Mouse (Mus musculus) CD4-positive helper T cell, adult 2 months (primary cell): ENCODE results near the gene Krtap3-1.
"Not testable (repeated sequence)": the region's sequence is repeated elsewhere in the genome, so short reads cannot be mapped to it uniquely, and the experiment has no call there.

ENCODE experiments used
- DNase-seq: peaks from one replicate; pipeline ENCODE4 v3.0.0-alpha.2; 2012; ENCODE audit warnings: low read depth, missing footprints, low spot score

The Krtap3-1 gene

DNA sequence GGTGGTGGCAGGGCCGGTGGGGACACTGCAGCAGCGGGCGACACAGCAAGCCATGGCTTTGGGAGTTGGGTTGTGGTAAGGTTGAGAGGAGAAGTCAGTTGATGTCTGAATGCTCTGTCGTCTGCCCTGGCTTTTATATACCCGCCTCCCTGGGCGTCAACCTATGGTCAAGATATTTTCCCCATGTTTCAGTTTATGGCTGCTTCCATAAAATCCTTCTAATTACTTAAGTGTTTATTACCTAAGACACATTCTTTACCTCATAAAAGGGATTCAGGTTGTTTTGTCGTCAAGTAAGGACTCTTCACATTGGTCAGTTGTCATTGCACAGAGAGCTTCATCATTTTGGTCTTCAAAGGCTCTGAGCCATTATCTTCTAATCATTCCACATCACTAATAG, at the start of gene Krtap3-1:
Gene Krtap3-1 (minus strand): TSS at position 101 of the 400 bp plus-strand sequence.
- no peak for DNase-seq

DNA sequence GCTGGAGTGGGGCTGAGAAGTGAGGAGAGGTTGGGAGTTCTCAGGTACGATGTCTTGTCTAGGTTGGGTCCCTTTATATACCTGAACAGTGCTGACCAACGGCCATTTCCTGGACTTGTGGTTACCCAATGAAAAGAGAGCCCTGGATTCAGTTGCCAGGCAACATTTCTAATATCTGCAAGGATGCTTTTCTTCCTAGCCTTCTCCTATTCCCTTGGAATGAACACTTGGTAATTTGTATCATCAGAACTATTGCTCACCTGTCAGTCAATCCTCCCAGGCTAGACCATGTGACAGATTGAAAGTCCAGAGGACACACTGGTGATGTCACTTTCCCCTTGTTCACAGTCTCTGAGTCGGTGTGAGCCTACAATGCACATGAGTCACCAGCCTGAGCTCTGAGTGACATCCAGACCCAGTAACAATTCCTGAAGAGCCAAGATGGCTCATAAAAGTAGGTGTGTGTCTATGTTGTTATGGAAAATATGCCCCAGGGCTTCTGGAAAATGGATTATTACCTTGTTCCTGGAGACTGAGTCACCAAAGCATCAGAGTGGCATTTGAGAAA, 48.5 kb upstream of the Krtap3-1 start, which contains the start of gene Krtap2-4:
Gene Krtap2-4 (minus strand): TSS at position 51 of the 568 bp plus-strand sequence.
- no peak for DNase-seq

DNA sequence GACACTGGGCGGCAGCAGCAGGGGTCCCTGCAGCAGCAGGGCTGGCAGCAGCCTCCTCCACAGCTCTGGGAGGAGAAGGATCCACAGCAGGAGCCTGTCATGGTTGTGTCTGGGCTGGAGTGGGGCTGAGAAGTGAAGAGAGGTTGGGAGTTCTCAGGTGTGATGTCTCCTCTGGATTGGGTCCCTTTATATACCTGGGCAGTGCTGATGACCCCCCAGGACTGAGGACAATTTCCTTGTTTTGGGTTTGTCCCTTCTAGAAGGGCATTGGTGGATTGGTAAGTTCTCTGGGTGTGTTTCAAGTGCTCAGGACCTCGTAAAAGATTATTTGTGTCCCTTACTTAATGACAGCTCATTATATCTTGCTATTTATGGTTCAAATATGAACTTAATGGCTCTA, 43.7 kb upstream of the Krtap3-1 start, which contains the start of gene Gm11937:
Gene Gm11937 (minus strand): TSS at position 101 of the 400 bp plus-strand sequence.
- DNase-seq = not testable (repeated sequence)

DNA sequence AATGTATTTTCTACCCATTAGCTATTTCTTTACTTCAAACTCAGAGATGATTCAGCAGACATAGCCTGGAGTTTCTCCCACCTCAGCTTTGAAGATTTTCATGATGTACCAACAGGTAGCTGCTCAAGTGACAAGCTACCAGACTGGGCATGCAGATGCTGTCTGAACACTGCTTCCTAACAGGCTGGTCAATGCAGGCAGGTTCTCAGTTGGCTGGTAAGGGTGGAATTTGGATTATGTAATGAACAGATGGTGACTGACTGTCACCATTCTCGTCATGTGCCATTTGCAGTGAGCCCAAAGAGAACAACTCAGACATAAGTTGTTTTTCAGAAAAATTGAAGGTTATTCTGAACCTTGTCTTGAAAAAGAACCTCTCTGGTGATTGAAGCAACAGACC, 42.7 kb upstream of the Krtap3-1 start:
- no peak for DNase-seq

DNA sequence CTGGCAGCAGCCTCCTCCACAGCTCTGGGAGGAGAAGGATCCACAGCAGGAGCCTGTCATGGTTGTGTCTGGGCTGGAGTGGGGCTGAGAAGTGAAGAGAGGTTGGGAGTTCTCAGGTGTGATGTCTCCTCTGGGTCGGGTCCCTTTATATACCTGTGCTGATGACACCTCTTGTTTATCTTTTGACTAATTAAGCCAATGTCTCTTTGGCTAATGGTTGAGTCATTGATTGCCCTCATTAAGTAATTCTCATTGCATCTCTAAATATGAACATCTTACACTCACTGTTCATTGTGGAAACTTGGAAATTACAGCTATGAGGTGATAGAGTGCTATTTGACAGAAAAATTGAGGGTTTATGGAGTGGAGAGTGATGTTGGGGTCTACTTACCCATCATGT, 36.8 kb upstream of the Krtap3-1 start, which contains the start of gene Gm11938:
Gene Gm11938 (minus strand): TSS at position 101 of the 400 bp plus-strand sequence.
- DNase-seq = not testable (repeated sequence)

DNA sequence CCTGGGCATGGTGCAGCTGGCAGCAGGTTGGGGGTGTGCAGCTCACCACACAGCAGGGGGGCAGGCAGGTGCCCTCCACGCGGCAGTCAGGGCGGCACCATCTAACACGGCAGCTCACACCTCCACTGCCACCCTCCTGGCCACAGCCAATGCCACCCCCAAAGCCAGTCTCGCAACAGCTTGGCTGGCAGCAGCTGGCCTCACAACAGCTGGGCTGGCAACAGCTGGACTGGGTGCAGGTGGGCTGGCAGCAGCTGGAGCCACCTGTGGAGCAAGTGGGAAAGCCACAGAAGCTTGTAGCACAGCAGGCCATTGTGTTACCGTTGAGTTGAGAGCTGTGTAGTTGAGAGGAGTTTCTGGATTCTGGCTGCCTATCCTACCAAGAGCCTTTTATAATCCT, 31.3 kb upstream of the Krtap3-1 start, which contains the start of gene Krtap9-3:
Gene Krtap9-3 (minus strand): TSS at position 364 of the 400 bp plus-strand sequence.
- not testable (repeated sequence) for DNase-seq

DNA sequence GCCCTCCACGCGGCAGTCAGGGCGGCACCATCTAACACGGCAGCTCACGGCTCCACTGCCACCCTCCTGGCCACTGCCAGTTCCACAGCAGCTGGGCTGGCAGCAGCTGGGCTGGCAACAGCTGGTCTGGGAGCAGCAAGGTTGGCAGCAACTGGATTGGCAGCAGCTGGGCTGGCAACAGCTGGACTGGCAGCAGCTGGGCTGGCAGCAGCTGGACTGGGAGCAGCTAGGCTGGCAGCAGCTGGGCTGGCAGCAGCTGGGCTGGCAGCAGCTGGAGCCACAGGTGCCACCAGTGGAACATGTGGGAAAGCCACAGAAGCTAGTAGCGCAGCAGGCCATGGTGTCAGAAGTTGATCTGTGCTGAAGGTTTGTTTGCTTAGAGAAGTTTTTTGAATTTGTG, 24.6 kb upstream of the Krtap3-1 start, which contains the start of gene Krtap1-3:
Gene Krtap1-3 (minus strand): TSS at position 359 of the 400 bp plus-strand sequence.
- DNase-seq = no peak

DNA sequence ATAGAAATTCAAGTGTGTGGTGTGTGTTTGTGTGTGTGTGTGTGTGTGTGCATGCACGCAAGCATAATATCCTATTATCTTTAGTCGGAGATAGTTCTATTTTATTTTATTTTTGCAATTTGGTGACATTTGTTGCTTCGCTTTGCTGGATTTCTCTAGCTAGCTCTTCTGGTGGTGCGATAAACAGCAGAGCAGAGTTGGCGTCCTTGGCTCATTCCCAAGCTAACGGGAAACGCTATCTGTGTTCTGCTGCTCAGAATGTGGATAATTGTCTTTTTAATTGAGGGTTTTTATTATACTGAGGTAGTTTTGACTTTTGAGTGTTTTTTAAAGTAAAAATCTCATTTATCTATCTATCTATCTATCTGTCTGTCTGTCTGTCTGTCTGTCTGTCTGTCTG, 18.7 kb upstream of the Krtap3-1 start:
- no peak for DNase-seq

DNA sequence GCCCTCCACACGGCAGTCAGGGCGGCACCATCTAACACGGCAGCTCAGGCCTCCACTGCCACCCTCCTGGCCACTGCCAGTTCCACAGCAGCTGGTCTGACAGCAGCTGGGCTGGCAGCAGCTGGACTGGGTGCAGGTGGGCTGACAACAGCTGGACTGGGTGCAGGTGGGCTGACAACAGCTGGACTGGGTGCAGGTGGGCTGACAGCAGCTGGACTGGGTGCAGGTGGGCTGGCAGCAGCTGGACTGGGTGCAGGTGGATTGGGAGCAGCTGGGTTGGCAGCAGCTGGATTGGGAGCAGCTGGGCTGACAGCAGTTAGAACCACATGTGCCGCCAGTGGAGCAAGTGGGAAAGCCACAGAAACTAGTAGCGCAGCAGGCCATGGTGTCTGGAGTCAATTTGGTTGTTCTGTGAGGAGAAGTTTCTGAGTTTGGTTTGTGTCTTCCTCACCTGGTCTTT, 16.8 kb upstream of the Krtap3-1 start, which contains the start of gene Krtap1-4:
Gene Krtap1-4 (minus strand): TSS at position 410 of the 460 bp plus-strand sequence.
- no peak for DNase-seq

DNA sequence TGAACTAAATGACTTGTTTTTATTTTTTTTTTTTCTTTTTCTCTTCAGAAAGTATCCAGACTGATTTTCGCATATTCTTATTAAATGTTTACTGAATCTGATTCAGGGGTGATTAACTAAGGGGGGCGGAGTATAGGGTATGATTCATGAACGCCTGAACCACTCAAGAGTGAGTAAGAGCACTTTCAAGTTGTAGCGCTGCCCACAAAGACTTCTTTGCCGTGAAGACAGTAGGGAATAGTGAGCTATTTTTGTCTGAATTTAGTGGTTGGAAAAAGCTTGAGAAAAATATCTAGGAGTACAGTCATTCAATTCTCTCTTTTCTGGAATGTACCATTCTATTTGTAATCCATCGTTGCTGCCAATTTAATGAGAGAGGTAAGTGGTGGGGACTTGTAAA, 15.1 kb upstream of the Krtap3-1 start:
- no peak for DNase-seq

DNA sequence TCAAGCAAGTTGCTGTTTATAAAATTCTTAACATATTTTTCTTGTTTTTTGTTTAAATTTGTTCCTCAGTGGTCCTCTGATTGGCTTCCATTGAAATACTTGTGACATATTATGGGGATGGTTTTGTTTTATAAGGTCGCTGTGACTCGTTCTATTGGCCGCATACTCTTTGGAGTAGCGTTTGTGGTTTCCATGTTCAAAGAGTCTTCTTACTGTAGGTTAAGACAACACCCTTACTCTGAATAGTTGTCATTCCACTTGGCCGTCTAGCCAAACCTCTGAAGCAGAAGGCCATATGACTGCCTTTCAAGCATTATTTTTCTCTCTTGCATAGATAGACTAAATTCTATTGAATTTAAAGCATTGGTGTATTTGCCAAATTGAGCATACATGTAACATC, 14.6 kb upstream of the Krtap3-1 start:
- DNase-seq = no peak

DNA sequence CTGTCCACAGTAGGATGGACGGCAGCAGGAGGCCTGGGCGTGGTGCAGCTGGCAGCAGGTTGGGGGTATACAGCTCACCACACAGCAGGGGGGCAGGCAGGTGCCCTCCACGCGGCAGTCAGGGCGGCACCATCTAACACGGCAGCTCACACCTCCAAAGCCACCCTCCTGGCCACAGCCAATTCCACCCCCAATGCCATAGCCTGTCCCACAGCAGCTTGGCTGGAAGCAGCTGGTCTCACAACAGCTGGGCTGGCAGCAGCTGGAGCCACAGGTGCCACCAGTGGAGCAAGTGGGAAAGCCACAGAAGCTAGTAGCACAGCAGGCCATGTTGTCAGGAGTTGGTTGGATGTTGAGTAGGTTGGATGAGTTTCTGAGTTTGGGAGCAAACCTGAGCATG, 14.2 kb upstream of the Krtap3-1 start, which contains the start of gene Krtap1-5:
Gene Krtap1-5 (minus strand): TSS at position 381 of the 400 bp plus-strand sequence.
- DNase-seq = no peak

DNA sequence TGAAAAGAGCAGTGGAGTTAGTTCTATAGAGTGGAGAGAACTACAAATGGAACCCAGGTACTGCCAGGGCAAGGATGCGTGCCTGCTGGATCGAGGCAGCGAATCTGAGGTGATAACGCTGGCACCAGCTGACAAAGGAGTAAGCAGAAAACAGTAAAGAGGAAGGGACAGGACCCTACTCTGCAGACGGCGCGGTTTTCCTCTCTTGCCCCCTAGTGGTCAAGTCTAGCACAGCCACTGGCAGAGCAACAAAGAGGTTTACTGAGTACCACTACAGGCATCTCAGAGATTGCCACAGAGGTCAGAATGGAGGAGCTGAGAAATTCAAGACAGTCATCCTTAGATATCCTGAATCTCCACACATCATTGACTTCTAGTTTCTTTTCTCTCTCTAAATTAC, 7.7 kb upstream of the Krtap3-1 start:
- DNase-seq = peak; percentile 42

DNA sequence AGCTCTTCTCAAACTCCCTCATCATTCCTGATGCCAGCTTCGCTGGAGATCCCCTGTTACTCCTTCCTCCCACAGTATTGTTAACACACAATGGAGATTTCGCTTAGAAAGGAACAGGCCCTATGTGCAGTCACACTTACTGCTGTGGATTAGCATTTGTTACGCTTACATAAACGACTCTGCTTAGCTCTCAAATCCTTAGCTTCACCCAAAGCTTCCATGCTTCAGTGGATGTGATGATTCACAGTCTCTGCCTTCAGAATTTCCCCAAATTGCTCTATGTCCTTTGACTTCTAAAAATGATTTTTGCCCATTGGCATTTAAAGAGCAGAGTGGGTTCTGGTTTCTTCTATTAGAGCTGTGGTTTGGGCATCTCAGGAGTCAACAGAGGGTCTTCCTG, 6.7 kb upstream of the Krtap3-1 start:
- DNase-seq = no peak

DNA sequence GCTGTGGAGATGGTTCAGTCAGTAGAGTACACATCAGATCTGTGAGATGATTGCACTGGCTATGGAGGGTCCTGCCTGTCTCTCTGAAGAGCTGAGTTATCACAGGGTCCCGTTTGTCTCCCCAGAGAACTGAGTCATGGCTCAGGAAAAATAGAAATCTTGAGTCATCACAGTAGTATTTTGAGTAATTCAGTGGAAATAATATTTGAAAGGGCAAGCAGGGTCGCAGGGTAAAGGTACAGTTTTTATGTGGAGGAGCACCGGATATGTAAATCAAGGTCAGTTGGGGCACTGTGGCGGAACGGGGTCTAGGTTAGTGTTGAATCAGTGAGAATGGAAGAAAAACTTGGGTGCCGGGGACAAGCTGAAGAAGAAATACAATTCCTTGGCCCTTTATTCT, 3.9 kb downstream of the Krtap3-1 start:
- DNase-seq = no peak

DNA sequence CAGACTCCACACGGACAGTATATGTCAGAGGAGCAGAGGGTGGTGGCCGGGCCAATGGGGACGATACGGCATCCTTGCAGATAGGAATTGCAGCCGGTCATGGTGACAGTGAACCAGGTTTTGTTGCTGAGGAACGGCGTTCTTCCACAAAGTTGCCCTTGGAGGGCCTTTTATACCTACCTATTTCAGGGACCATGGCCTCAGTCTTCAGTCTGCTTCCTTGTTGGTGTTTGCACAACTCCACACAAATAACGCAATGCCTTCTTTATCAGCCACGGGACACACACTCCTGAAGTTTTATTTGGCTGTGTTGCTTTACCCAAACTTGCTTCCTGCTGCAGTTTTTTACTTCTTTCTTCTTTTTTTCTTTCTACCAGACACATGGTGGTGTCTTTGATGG, 7.1 kb downstream of the Krtap3-1 start, which contains the start of gene Gm11939:
Gene Gm11939 (minus strand): TSS at position 101 of the 400 bp plus-strand sequence.
- no peak for DNase-seq

DNA sequence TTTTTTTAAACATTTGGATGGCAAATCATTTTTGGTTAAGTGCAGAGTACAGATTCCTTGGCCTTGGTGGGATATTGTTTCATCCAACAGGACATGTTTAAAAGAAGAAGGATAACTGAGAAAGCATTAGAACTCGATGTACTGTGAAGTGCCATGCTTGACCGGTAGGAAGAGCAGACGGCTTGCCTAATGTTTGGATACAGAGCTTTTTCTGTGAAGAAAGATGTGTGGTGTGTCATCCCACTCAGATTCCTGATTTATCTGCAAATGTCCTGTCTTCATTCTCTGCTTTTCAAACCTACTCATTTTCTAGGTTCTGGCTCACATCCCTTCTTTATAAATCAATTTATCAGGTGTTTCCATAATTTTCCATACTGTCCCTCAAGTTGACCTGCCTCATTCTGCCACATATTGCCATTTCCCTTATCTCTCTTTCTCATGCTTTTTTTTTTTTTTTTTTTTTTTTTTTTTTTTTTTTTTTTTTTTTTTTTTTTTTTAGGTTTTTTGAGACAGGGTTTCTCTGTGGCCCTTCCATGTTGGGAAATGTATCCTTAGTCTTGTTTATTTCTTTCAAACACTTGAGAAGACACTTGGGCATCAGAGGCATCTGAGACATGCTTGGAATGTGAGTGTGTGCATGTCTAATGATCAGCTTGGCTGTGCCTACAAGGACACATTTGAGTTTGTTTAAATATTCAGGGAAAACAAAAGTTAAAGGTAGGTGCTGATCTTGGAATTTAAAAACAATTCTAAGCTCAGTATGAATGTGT, 8.3 kb downstream of the Krtap3-1 start:
- no peak for DNase-seq

DNA sequence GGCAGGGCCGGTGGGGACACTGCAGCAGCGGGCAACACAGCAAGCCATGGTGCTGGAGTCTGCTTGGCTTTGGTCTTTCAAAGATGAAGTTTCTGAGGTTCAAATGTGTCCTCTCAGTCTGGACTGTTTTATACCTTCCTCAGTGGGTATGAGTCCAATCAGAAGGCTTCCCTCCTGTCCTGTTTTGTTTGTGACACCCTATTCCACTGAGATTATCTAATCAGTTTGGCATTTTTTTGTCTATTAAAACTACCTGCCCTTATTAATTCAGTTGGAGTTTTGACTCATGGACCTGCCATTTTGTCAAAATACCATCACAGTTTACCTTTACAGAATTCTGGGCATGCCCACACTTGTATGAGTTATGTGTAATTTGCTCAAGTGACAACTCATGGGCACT, 9.7 kb downstream of the Krtap3-1 start, which contains the start of gene Krtap3-2:
Gene Krtap3-2 (minus strand): TSS at position 101 of the 400 bp plus-strand sequence.
- no peak for DNase-seq

DNA sequence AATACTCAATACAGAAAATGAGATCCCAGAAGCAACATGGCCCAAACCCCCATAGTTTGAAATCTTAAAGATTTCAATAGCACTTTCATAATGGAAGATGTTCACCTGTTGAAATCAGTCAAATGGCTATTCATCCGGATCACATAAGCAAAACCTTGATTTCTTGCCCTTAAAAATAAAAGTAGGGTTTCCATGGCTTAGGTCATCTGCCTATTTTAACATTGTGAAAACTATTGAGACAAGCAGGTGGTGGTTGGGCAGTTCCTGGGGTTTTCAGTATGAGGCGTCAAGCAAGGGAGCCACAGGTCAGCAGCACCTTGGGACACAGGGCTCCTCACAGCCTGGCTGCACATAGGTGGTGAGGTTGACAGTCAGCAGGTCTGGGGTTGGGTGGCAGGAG, 10.2 kb downstream of the Krtap3-1 start:
- DNase-seq = no peak

DNA sequence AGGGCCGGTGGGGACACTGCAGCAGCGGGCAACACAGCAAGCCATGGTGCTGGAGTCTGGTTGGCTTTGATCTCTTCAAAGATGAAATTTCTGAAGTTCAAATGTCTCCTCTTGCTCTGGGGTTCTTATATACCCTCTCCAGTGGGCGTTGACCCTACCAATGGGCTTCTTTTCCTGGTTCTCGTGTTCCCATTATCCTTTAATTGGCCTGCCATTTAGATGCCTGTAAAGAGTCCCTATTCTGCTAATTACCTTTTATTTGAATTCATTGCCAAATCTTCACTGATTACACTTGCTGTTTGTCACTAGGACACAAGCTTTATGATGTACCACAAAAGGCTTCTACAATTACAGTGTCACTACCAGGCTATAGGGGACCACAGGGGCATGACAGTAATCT, 15.7 kb downstream of the Krtap3-1 start, which contains the start of gene Krtap3-3:
Gene Krtap3-3 (minus strand): TSS at position 101 of the 400 bp plus-strand sequence.
- DNase-seq = no peak

DNA sequence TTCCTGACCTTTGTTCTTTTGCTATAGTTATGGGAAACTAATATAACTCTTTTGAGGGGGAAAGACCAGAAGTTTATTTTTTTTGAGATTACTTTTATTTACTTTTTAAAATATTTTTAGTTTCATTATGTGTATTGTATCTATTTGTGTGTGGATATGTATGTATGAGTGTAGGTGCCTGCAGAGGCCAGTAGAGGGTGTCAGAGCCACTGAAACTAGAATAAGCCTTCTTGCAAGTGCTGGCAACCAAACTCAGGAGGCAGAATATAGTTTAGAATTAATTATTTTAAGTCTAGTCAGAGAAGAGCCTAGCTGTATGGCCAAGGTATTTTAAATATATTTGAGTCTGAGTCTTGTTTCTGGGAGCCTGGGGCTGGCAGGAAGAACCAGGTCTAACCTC, 18.5 kb downstream of the Krtap3-1 start:
- no peak for DNase-seq

DNA sequence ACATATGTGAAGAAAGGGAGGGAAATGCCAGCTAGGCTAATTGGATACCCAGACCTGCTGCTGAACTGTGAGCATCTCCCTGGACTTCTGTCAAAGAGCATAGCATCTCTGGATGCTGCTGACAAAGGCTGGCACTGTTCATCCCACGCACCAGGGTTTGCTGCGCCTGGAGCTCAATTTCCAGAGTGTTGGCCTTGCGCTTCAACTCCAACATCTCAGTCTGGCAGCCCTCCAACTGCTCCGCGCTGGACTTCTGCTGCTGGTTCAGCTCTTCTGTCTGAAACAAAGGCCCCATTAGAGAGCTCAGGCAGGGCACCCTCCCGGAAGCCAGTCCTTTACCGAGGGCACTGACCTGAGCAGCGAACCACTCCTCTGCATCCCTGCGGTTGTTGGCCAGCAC, 26.7 kb downstream of the Krtap3-1 start:
- no peak for DNase-seq
